Mouse (Mus musculus): ENCODE results near the gene 2310007B03Rik.
"Not testable (repeated sequence)": the region's sequence is repeated elsewhere in the genome, so short reads cannot be mapped to it uniquely, and the experiment has no call there.

DNA sequence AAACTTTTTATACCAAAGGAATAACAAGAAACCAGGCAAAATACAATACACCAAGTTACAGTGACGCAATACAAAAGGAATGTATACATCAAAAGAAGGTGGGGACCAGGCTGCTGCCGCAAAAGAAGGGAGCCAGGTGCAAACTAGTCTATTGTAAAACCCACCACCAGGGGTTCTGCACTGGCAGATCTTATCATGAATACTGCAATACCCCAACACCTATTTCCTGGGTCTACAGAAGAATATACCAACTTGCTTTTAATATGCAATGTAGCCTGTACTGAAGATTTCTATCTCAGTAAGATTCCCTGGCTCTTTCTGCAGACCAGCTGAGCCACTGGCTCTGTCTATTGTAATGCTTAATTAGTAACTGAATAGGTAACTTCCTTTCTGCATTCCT, 36.7 kb upstream of the 2310007B03Rik start:
- not testable (repeated sequence) for TF ChIP-seq CTCF (IDR thresholded peaks at IDR 0.05; ENCODE audit: low read depth, low read length); EP300 (IDR thresholded peaks at IDR 0.05; ENCODE audit: insufficient read depth, low read depth, low read length); POLR2A (IDR thresholded peaks at IDR 0.05; ENCODE audit: insufficient read depth, low read length)

All from ES-Bruce4 (cell line).